Mouse (Mus musculus): ENCODE data around the gene Inf2. TPM values are rescaled to one million over a fixed set of nuclear protein-coding genes. Genes with fewer than 3 reads are reported as not detected.

Gene Inf2
- polyA plus RNA-seq, 1 experiment from 2014 or later: 59.8 TPM

DNA sequence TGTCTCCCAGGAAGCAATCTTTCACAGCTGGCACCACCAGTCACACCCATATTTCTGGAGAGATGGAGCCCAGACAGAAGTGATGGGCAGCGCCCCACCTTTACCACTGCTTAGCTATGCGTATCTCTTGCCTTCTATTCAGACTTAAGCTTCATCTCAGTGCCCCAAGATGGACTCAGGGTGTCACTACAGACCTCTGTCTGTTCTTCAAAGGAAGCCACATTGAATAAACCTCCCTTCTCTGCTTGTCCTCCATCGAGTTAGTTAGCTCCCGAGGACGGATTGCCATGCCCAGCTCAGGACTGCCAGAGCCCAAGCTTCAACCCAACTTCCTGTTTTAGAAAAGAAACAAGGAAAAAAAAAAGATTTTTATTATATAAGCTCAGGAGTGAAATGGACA is 26.1 kb upstream of the Inf2 start:
- in situ Hi-C loops (cut with MboI; ENCODE audit: low pct_unique_long_range_greater_than_20kb): no loop called here

GRCm38 (mm10) chr12:112563011-112563410 is 25.6 kb upstream of the Inf2 start:
- in situ Hi-C loops (cut with MboI; ENCODE audit: low pct_unique_long_range_greater_than_20kb): no loop called here

More for the DNA sequence above, 26.1 kb upstream of the Inf2 start:
- DNase-seq (ENCODE audit: low read depth, low spot score): no peak
- CTCF ChIA-PET: interaction anchor here (1.1 to 2.1 kb wide), 3 partner anchors 10 to 16 kb away, joined by 3 to 11 read pairs (median 5); no protein-coding TSS in a partner anchor
- no peak for ATAC-seq
- no peaks in the 10 kb centered on the region for H3K27me3 ChIP-seq
- no peak for TF ChIP-seq CTCF (IDR thresholded peaks at IDR 0.05)
- POLR2A ChIA-PET: interaction anchor here (0.7 kb wide), 1 partner anchor 19 kb away, joined by 4 read pairs; no protein-coding TSS in a partner anchor

GRCm38 (mm10) chr12:112570160-112570559 is 18.4 kb upstream of the Inf2 start:
- in situ Hi-C loops (cut with MboI; ENCODE audit: low pct_unique_long_range_greater_than_20kb): no loop called here
- ChIA-PET CTCF (interaction anchor here (1.4 kb wide), 1 partner anchor 11 kb away, joined by 3 read pairs; no protein-coding TSS in a partner anchor), POLR2A (no interaction called here)
- H3K27me3 ChIP-seq: no peaks in the 10 kb centered on the region
- no peak for TF ChIP-seq CTCF (IDR thresholded peaks at IDR 0.05)
- ATAC-seq: no peak
- no peak for DNase-seq (ENCODE audit: low read depth, low spot score)

More at GRCm38 (mm10) chr12:112563011-112563410, 25.6 kb upstream of the Inf2 start:
- ATAC-seq (no peak), DNase-seq (ENCODE audit: low read depth, low spot score) (no peak)
- no peak for TF ChIP-seq CTCF (IDR thresholded peaks at IDR 0.05)
- CTCF ChIA-PET: interaction anchor here (1.1 to 2.1 kb wide), 3 partner anchors 11 to 15 kb away, joined by 3 to 11 read pairs (median 5); no protein-coding TSS in a partner anchor
- POLR2A ChIA-PET: no interaction called here
- H3K27me3 ChIP-seq: no peaks in the 10 kb centered on the region

DNA sequence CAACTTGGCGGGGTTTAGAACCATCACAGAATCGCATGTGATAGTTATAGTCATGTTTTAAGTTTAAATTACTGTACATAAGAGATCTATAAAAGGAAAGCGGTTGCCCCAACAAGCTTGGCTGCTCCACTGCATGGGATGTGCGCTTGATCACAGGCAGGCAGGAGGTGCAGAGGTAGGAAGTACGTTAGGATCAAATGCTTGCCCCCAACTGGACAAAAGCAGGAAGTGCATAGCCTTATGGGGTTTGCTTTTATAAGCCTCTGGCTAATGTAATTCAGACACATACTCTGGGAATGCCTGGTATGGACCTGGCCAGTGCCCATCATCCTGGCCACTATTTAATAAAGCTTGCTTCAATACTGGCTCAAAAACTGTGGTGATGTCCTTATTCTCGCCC is 17.5 kb upstream of the Inf2 start:
- in situ Hi-C loops (cut with MboI; ENCODE audit: low pct_unique_long_range_greater_than_20kb): no loop called here
- DNase-seq (ENCODE audit: low read depth, low spot score): no peak
- H3K27me3 ChIP-seq: no peaks in the 10 kb centered on the region
- no peak for ATAC-seq
- ChIA-PET POLR2A (no interaction called here), CTCF (interaction anchor here (1.4 kb wide), 1 partner anchor 12 kb away, joined by 3 read pairs; no protein-coding TSS in a partner anchor)
- TF ChIP-seq CTCF (IDR thresholded peaks at IDR 0.05): no peak

GRCm38 (mm10) chr12:112575274-112575986 is 13.2 kb upstream of the Inf2 start:
- ATAC-seq (no peak), DNase-seq (ENCODE audit: low read depth, low spot score) (no peak)
- H3K27me3 ChIP-seq: no peaks in the 10 kb centered on the region
- in situ Hi-C loops (cut with MboI; ENCODE audit: low pct_unique_long_range_greater_than_20kb): no loop called here
- ChIA-PET CTCF (interaction anchor here (0.9 to 1.3 kb wide), 2 partner anchors 17 to 24 kb away, joined by 3 read pairs; no protein-coding TSS in a partner anchor), POLR2A (no interaction called here)
- no peak for TF ChIP-seq CTCF (IDR thresholded peaks at IDR 0.05)

GRCm38 (mm10) chr12:112576341-112576740 is 12.2 kb upstream of the Inf2 start:
- in situ Hi-C loops (cut with MboI; ENCODE audit: low pct_unique_long_range_greater_than_20kb): no loop called here
- CTCF ChIA-PET: interaction anchor here (1.3 to 1.9 kb wide), 3 partner anchors 18 to 50 kb away, joined by 3 to 6 read pairs (median 3); no protein-coding TSS in a partner anchor
- POLR2A ChIA-PET: no interaction called here
- DNase-seq (ENCODE audit: low read depth, low spot score) (no peak), ATAC-seq (no peak)
- TF ChIP-seq CTCF (IDR thresholded peaks at IDR 0.05): no peak
- H3K27me3 ChIP-seq: no peaks in the 10 kb centered on the region

DNA sequence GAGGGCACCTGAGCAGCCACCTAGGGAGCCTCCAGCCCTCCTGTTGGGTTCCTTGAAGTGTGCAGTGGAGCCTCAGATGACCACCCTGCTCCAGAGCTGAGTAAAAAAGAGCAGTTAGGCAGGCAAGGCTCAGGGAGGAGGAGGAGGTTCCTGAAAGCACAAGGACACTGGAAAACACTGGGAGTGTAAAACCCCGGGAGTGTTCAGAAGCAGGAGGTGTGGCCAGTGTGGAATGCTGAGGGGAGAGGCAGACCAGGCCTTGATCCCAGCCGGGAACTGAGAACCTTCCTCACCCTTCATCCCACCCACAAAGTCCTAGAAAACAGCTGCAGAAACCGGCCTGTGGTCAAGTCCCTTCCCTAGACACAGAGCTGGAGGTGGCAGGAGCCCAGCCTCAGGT is 11.8 kb upstream of the Inf2 start:
- POLR2A ChIA-PET: interaction anchor here (1.1 kb wide), 1 partner anchor 22 kb away, joined by 3 read pairs; no protein-coding TSS in a partner anchor
- CTCF ChIA-PET: interaction anchor here (0.8 to 1.9 kb wide), 4 partner anchors 9 to 50 kb away, joined by 3 to 6 read pairs (median 3); no protein-coding TSS in a partner anchor
- no peak for TF ChIP-seq CTCF (IDR thresholded peaks at IDR 0.05)
- DNase-seq (ENCODE audit: low read depth, low spot score) (no peak), ATAC-seq (no peak)
- H3K27me3 ChIP-seq: no peaks in the 10 kb centered on the region
- in situ Hi-C loops (cut with MboI; ENCODE audit: low pct_unique_long_range_greater_than_20kb): no loop called here

GRCm38 (mm10) chr12:112578296-112579090 is 10.1 kb upstream of the Inf2 start:
- peak; percentile 74 for DNase-seq (ENCODE audit: low read depth, low spot score)
- in situ Hi-C loops (cut with MboI; ENCODE audit: low pct_unique_long_range_greater_than_20kb): no loop called here
- ATAC-seq: peak; percentile 58
- ChIA-PET POLR2A (interaction anchor here (0.6 kb wide), 1 partner anchor 35 kb away, joined by 3 read pairs; no protein-coding TSS in a partner anchor), CTCF (interaction anchor here (0.7 to 1.9 kb wide), 2 partner anchors 16 to 27 kb away, joined by 3 to 6 read pairs; no protein-coding TSS in a partner anchor)
- no peak for TF ChIP-seq CTCF (IDR thresholded peaks at IDR 0.05)
- no peaks in the 10 kb centered on the region for H3K27me3 ChIP-seq

DNA sequence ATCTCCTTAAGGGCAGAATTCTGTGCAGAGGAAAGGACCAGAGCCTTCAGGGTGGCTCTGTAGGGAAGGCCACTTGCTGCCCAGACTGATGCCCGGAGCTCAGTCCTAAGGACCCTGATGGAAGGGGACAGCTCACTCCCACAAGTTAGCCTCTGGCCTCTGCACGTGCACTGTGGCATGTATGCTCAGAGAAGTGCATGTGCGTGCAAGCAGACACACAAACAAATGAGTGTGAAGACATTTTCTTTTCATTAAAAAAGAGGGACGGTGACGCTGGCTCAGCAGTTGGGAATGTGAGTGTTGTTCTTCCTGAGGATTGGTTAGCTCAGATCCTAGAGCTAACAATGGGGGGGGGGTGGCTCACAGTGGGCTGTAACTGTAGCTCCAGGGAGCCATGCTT is 9.2 kb upstream of the Inf2 start:
- DNase-seq (ENCODE audit: low read depth, low spot score): no peak
- TF ChIP-seq CTCF (IDR thresholded peaks at IDR 0.05): no peak
- H3K27me3 ChIP-seq: no peaks in the 10 kb centered on the region
- in situ Hi-C loops (cut with MboI; ENCODE audit: low pct_unique_long_range_greater_than_20kb): no loop called here
- ATAC-seq: no peak
- ChIA-PET CTCF (interaction anchor here (0.9 to 1.3 kb wide), 3 partner anchors 9 to 28 kb away, joined by 3 read pairs; partner anchors contain the start of gene Inf2), POLR2A (no interaction called here)

GRCm38 (mm10) chr12:112579926-112580325 is 8.7 kb upstream of the Inf2 start:
- no peaks in the 10 kb centered on the region for H3K27me3 ChIP-seq
- in situ Hi-C loops (cut with MboI; ENCODE audit: low pct_unique_long_range_greater_than_20kb): no loop called here
- ATAC-seq (no peak), DNase-seq (ENCODE audit: low read depth, low spot score) (no peak)
- TF ChIP-seq CTCF (IDR thresholded peaks at IDR 0.05): no peak
- ChIA-PET POLR2A (no interaction called here), CTCF (interaction anchor here (0.9 to 1.8 kb wide), 4 partner anchors 9 to 38 kb away, joined by 3 to 4 read pairs (median 3); partner anchors contain the start of gene Inf2)

Measured in Patski (cell line).